Mouse (Mus musculus) central nervous system, embryonic 18 days (tissue): ENCODE data around the gene Fanci. TPM values are rescaled to one million over a fixed set of nuclear protein-coding genes. Genes with fewer than 3 reads are reported as not detected.

Experiments
- polyA plus RNA-seq: library from polyadenylated mRNA; depleted of rRNA; stranded (reverse); fragments of >200 nt; gene quantifications from 2 replicates; pipeline ENCODE4 v1.2.3, GENCODE M21; 2012; rRNA removed

Fanci gene
- polyA plus RNA-seq = 1.6 and 2.1 TPM in 2 replicates

GRCm38 (mm10) chr7:79391883-79392649 lies at the start of gene Fanci:
Gene Fanci, plus strand, starts transcription at chr7:79391929.

GRCm38 (mm10) chr7:79386422-79387133 lies 5.2 kb upstream of the Fanci start, which contains the start of gene Rlbp1:
Gene Rlbp1, minus strand, starts transcription at chr7:79387048.

GRCm38 (mm10) chr7:79466053-79466901 lies 74.5 kb downstream of the Fanci start, which contains the start of gene Polg:
Gene Polg, minus strand, starts transcription at chr7:79466362.

Other genes with a start within 250 kb of the Fanci start
- gene Mfge8, start 242.9 kb upstream of the Fanci start, polyA plus RNA-seq = 173 and 184 TPM in 2 replicates
- gene Abhd2, start 118.7 kb upstream of the Fanci start, polyA plus RNA-seq = 18.5 and 19.8 TPM in 2 replicates
- 43.0 and 50.9 TPM in 2 replicates for gene Rlbp1, start 4.9 kb upstream of the Fanci start, polyA plus RNA-seq
- gene Polg, start 74.4 kb downstream of the Fanci start, polyA plus RNA-seq = 51.4 and 51.5 TPM in 2 replicates
- 2.8 and 3.4 TPM in 2 replicates for gene Rhcg, start 225.7 kb downstream of the Fanci start, polyA plus RNA-seq